Mouse (Mus musculus): ENCODE results near the gene Bmp8a.
"Not testable (repeated sequence)": the region's sequence is repeated elsewhere in the genome, so short reads cannot be mapped to it uniquely, and the experiment has no call there.

The Bmp8a gene

GRCm38 (mm10) chr4:123298226-123298625 is 44.8 kb downstream of the Bmp8a start:
- in situ Hi-C loops (cut with MboI; ENCODE audit: low pct_unique_long_range_greater_than_20kb in 1 of 2, low sequenced_read_pairs in 2 of 2, unreplicated experiment in 1 of 2), result no loop called here

GRCm38 (mm10) chr4:123297195-123297960 is 45.7 kb downstream of the Bmp8a start:
- in situ Hi-C loops (cut with MboI; ENCODE audit: low pct_unique_long_range_greater_than_20kb in 1 of 2, low sequenced_read_pairs in 2 of 2, unreplicated experiment in 1 of 2), result no loop called here

- in situ Hi-C loops (cut with MboI; ENCODE audit: low pct_unique_long_range_greater_than_20kb in 1 of 2, low sequenced_read_pairs in 2 of 2, unreplicated experiment in 1 of 2), result no loop called here
These were observed 46.9 kb downstream of the Bmp8a start for GRCm38 (mm10) chr4:123296148-123296534.

- in situ Hi-C loops (cut with MboI; ENCODE audit: low pct_unique_long_range_greater_than_20kb in 1 of 2, low sequenced_read_pairs in 2 of 2, unreplicated experiment in 1 of 2), result no loop called here
These were observed 47.4 kb downstream of the Bmp8a start for GRCm38 (mm10) chr4:123295516-123296147.

GRCm38 (mm10) chr4:123295026-123295425 is 48.0 kb downstream of the Bmp8a start:
- in situ Hi-C loops (cut with MboI; ENCODE audit: low pct_unique_long_range_greater_than_20kb in 1 of 2, low sequenced_read_pairs in 2 of 2, unreplicated experiment in 1 of 2), result not testable (repeated sequence)

- in situ Hi-C loops (cut with MboI; ENCODE audit: low pct_unique_long_range_greater_than_20kb in 1 of 2, low sequenced_read_pairs in 2 of 2, unreplicated experiment in 1 of 2), result no loop called here
These were observed 49.2 kb downstream of the Bmp8a start for GRCm38 (mm10) chr4:123293661-123294443.

- in situ Hi-C loops (cut with MboI; ENCODE audit: low pct_unique_long_range_greater_than_20kb in 1 of 2, low sequenced_read_pairs in 2 of 2, unreplicated experiment in 1 of 2), result no loop called here
These were observed 50.1 kb downstream of the Bmp8a start for GRCm38 (mm10) chr4:123292989-123293388.

- in situ Hi-C loops (cut with MboI; ENCODE audit: low pct_unique_long_range_greater_than_20kb in 1 of 2, low sequenced_read_pairs in 2 of 2, unreplicated experiment in 1 of 2), result no loop called here
These were observed 50.7 kb downstream of the Bmp8a start for GRCm38 (mm10) chr4:123292390-123292789.

GRCm38 (mm10) chr4:123289038-123289437 is 54.0 kb downstream of the Bmp8a start:
- in situ Hi-C loops (cut with MboI; ENCODE audit: low pct_unique_long_range_greater_than_20kb in 1 of 2, low sequenced_read_pairs in 2 of 2, unreplicated experiment in 1 of 2), result no loop called here

- in situ Hi-C loops (cut with MboI; ENCODE audit: low pct_unique_long_range_greater_than_20kb in 1 of 2, low sequenced_read_pairs in 2 of 2, unreplicated experiment in 1 of 2), result no loop called here
These were observed 56.3 kb downstream of the Bmp8a start for GRCm38 (mm10) chr4:123286790-123287189.

GRCm38 (mm10) chr4:123284731-123285624 is 58.1 kb downstream of the Bmp8a start:
- in situ Hi-C loops (cut with MboI; ENCODE audit: low pct_unique_long_range_greater_than_20kb in 1 of 2, low sequenced_read_pairs in 2 of 2, unreplicated experiment in 1 of 2), result no loop called here

GRCm38 (mm10) chr4:123283675-123284064 is 59.4 kb downstream of the Bmp8a start:
- in situ Hi-C loops (cut with MboI; ENCODE audit: low pct_unique_long_range_greater_than_20kb in 1 of 2, low sequenced_read_pairs in 2 of 2, unreplicated experiment in 1 of 2), result not testable (repeated sequence)

- in situ Hi-C loops (cut with MboI; ENCODE audit: low pct_unique_long_range_greater_than_20kb in 1 of 2, low sequenced_read_pairs in 2 of 2, unreplicated experiment in 1 of 2), result not testable (repeated sequence)
These were observed 60.0 kb downstream of the Bmp8a start for GRCm38 (mm10) chr4:123282915-123283674.

- in situ Hi-C loops (cut with MboI; ENCODE audit: low pct_unique_long_range_greater_than_20kb in 1 of 2, low sequenced_read_pairs in 2 of 2, unreplicated experiment in 1 of 2), result no loop called here
These were observed 60.6 kb downstream of the Bmp8a start for GRCm38 (mm10) chr4:123282500-123282899.

GRCm38 (mm10) chr4:123280117-123280516 is 62.9 kb downstream of the Bmp8a start:
- in situ Hi-C loops (cut with MboI; ENCODE audit: low pct_unique_long_range_greater_than_20kb in 1 of 2, low sequenced_read_pairs in 2 of 2, unreplicated experiment in 1 of 2), result no loop called here

GRCm38 (mm10) chr4:123271063-123271462 is 72.0 kb downstream of the Bmp8a start:
- in situ Hi-C loops (cut with MboI; ENCODE audit: low pct_unique_long_range_greater_than_20kb in 1 of 2, low sequenced_read_pairs in 2 of 2, unreplicated experiment in 1 of 2), result no loop called here

Measured in mouse embryonic stem cell (cell line).